Mouse (Mus musculus) right cerebral cortex, adult 2 months (tissue): ENCODE data around the gene Tmem220.
A peak's percentile ranks its signal among the peaks of the same experiment; 100 is the strongest.

Experiments used
- DNase-seq, 2 experiments: peaks; one replicate each; pipeline ENCODE4 v3.0.0; 2021 to 2022; ENCODE audit warnings: low spot score in 2 of 2

The Tmem220 gene

DNA sequence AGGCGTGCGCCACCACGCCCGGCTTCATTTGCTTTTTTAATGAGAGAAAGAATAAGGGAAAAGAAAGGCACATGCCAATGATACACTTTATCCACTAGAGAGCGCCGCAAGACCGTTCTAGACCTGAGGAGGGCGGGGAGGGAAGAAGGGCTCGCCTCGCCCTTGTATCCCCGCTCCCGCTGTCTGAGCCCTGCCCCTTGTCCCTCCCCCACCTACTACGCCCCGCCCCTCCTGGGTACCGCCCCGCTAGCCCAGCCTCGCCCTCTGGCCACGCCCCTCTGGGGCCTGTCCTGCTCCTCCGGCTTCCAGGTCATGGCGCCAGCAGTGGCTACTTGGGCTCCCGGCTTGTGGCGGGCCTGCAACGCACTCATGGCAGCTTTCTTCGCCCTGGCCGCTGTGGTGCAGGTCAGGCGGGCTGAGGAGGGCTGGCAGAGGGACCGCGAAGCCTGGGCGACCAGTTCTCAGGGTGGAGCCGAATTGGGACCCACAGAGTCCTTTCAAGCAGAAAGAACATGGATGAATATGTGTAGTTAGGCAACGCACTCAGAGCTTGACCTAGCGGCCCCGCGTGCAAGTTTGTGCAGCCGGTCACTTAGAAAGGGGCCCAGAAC lies at the start of gene Tmem220:
TSS of gene Tmem220 (plus strand) at position 288 of the 611 bp plus-strand sequence.
- peak; percentile 75 to 80 for DNase-seq

DNA sequence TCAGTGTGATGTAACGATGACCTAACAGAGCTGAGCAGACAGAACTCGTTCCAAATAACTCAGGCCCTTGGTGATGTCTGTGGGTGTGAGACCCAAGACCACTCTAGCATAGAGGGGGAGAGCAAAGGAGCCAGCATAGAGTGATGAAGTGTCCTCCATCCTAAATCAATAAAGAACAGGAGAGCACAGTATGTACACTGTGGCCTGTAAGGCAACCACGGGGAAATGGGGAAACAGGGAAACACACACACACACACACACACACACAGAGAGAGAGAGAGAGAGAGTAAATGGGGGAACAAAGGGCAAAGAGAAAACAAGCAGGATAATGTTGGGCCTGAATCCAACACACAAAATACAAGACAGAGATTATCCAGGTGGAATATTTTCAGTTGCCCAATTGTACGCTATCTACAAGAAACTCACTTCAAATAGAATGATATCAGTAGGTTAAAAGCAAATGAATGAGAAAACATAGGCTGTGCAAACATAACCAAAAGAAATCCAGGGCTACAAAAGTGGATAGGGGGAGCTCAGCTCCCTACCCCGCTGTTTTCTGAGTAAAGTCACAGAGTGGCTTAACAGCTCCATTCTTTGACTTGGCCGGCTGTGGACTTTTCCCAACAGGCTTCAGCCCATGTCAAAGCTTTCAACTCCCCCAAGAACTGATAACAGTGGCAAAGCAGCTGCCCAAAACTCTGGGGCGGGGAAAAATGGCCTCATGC lies 49.2 kb upstream of the Tmem220 start:
- no peak for DNase-seq

DNA sequence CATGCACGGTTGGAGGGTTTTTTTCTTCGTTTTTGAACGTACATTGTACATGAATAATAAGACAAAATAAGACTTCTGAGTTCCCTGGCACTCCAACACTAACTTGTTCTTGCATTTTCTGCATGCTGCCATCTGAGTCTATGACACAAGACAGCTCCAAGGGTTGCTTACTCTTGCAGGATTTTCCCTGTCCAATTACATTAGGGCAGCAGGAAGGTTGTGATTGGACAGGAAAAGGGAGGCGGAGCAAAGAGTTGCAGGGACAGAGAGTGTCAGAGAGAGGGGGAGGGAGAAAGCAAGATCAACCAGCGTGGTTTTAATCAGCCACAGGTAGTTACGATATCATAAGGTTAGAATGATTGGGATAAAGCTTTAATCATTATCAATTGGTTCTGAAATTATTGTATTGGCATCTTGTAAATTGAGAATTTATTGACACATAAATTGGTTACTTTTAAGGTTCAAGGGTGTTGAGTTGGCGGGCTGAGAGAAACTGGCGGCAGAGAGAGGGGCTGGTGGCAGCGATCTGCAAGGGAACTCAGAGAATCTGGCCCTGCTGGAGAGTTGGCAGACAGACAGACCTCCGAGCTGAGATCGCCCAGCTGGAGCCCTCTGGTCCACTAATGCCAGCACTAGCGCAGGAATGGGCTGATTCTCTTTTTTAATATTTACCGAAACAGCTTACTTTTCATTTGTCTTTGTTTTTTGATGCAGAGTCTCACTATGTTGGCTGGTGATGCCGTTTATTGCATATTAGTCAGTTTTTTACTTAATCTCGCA lies 43.4 kb upstream of the Tmem220 start:
- no peak for DNase-seq

DNA sequence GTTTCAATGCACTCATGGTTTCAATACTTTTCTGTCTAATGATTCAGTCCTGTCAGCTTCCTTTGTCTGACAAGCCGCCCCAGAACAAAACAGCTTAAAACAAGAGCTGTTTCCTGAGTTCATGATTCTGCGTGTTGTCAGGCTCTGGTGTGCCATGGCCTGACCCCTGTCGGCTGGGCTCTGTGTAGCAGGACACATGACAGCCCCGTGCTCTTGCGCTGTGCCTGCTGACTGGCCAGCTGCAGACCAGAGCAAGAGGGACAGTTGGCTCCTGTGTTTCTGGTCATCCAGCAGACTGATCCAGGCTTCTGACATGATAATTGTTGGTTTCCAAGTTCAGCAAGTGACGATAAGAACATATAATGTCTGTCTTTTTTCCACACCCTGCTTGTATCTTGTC lies 42.2 kb upstream of the Tmem220 start:
- DNase-seq: no peak

DNA sequence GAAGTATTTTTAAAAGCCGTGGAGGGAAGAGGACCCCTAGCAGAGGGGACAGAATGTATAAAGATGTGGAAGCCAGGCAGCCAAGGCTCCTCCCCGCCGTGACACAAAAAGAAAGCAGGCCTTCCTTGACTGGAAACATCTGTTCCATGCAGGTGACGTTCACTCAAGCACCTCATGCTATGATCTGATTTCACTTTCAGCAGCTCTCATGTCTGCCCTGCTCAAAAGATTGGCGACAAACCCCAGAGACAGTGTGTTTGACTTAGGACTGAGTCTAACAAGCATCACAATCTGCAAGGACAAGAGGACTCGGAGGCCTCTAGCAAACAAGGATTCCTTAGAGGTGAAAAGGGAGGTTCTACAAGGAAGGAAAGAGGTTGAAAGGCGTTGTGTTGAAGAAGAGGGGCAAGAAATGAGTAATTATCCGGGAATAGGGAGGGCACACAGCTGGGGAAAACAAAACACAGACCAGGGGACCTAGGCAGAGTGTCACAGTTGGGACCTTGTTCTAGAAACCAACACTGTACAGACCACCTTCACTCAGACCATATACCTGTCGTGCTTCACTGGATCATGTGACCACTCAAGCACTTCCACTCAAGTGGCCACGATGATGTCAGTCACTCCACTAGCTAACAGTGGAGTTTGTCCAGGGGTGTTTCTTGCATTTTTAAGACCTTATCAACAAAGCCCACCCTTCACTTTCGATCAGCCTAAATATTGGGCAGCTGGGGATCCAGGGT lies 41.4 kb upstream of the Tmem220 start:
- DNase-seq: no peak

DNA sequence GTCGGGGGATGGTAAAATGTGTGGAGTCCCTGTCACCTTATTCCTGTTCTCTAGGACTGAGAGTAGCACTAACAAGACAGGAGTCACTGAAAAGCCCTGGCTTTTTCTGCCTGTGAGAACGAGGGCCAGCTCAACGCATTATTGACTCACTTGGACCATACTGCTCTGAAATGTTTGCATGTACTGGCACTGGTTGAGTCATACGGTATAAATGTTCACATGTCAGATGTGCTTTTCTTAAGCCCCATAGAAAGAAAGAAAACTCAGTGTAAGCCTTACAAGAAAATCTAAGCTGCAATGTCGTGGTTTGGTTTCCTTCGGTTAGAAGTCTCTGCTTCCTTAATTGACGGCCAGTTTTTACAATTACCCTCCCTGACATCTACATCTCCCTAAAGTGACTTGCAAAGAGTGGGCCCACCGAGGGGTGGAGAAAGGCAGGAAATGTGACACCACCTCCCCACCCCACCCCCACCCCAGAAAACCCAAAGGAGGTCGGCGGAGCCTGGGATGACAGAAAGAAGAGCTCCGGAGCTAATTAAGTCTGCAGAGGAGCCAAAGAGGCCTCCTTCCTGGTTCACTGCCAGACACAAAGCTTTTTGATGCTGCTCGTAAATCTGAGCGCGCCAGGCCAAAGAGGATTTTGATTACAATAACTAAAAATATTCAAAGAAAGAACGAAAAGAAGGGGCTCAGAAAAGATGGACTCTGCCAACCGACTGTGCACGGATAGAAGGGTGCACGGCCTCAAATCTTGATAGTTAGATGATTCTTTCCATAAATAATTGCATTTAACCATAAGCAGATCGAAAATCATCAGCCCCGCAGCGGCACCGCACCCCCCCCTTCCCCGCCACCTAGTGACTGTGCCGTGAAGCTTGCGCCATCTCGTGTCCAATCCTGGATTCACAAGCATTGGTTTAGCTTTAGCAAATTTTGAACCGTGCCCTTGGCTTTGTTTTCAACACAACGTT lies 40.5 kb upstream of the Tmem220 start:
- peak; percentile 81 to 87 for DNase-seq

DNA sequence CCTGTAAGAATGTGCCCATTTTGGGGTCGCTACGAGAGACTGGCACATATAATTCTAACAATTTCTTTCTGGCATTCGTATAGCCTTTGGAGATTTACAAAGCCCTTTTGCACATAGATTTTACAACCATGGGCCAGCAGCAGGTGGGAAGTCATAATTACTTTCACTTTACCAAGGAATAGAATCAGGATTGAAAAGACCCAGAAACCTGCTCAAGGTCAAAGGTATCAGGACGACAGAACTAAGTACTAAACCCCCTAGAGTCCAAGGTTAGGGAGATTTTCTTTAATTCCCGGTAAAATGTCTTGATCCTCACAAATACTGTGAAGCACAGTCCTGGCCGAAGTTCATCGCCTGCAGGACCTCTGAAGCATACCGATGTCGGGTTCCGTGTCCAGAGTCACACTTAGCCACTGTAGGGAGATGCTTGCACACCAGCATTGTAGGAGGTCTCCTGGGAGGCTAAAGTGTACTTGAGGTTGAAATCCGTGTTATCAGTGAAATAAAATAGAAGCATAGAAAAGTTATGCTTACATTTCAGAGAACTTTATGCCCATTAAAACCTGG lies 39.7 kb upstream of the Tmem220 start:
- no peak for DNase-seq

DNA sequence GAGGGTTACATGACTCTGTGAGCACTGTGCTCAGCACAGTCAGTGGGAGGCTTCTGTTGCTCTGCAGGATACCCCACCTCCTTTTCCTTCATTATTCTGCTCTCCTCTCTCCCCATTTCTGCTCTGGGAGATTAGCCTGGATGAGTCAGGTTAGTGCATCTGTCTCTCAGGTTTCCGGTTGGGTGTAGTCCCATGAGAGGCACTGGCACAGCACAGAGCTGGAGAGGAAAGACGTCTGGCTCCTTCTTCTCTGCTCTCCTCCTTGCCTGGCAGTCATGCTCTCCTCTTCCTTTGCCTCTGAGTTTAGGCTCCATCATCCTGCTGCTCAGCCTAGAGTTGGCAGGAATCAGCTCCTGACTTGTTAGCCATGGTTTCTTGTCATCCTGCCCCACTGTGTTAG lies 32.8 kb upstream of the Tmem220 start:
- peak in 1 of 2 experiments; percentile 5 for DNase-seq

DNA sequence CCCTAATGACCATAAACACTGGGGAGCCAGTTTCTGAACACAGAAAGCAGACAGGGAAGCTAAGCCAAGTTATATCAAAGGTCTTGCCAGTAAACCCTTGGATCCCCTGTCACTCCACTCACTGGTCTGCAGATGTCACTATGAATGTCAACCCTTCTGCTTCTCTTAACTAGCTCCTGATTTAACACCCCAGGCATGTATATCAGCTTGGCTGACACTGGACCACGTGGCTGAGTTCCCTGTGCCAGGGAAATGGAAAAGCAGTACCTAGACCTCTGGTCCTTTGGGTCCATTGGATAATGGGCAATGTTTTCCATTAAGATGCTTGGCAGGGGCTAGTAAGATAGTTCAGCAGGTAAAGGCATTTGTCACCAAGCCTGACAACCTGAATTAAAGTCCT lies 31.3 kb upstream of the Tmem220 start:
- DNase-seq: no peak

DNA sequence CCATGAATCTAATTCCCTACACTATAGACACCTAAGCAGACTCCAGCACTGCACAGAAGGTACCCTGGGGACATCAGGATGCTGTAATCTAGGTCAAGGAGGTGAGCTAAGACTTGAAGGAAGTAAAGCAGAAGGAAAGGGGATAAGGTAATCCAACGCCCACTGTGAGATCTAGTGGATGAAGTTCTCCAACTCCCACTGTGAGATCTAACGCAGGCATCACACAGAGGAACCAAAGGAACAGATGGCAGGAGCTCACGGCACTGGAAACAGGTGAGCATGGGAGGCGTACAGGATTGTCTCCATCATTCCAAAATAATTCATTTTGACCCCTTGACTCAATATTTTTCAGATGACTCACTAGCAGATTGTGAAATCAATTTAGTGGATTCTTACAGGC lies 28.5 kb upstream of the Tmem220 start:
- no peak for DNase-seq

DNA sequence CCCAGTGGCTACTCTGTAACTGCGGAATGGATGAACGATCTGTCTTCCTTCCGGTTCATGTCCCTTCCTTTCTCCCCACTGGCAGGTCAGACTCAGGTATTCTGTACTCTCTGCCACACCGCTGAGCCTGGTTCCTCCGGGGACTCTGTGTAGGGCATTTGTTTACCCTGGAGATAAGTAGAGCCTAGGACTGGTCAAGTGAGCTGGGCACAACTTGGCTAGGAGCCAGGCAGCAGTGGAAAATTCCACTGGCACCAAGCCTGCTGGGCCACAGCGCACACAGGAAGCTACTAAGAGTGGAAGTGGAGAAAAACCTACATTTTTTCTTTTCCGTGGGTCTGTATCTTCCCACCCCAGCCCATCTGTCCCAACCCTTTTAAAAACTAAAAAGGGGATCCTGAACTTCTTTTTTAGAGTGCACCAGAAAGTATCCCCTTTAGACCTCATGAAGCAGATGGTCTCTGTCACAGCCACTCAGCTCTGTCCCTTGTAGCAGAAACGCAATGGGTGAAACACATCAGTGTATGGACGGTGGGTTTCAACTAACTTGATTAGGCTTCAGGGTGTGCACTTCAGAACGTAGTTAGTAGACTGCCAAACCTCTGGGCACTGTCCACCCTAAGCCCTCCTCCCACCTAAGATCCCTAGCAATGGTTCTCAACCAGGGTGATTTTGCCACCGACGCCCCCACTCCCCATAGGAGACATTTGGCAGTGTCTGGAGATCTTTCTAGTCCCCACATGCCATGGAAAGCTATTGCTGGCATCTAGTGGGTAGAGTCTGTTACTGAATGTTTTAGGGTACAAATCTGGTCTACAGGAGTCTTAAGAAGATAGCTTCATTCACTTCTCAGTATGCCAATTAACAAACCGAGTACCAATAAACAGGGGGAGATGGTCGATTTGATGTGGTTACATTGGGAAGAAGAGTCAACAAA lies 26.2 kb upstream of the Tmem220 start:
- peak in 1 of 2 experiments; percentile 44 for DNase-seq

DNA sequence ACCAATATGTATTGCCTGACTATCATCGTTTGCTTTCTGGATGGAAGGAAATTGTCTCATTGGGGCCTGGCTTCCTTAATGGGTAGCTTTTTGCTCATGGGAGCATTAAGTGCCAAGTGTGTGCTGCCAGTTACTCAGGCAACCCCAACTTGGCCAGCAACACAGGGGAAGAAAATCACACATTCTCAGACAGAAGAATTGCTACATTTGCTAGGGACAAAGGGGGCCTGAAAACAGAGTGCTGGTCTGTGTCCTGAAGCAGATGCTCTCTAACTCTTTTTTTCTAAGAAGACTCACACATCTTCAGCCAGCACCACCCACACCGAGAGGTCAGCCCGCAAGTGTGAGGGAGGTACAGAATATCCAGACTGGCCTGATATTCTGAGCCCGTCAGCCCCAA lies 24.3 kb upstream of the Tmem220 start:
- no peak for DNase-seq

DNA sequence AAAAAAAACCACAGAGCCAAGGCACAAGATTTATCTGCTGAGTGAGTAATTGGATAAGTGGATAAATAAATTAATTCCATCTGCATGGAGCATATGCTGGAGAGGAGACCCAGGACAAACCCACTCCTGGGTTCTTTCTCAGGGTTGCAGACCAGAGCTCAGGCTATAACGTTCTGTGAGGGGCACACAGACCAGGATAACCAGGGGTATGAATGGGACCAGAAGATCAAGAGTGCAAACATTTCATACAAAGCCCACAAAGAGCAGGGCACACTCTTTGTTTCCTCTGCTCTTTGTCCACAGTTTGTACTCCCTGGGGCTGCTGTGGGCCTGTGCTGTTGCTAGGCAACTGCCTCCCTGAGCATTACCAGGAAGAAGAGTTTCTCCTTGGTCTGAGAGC lies 23.2 kb upstream of the Tmem220 start:
- no peak for DNase-seq

DNA sequence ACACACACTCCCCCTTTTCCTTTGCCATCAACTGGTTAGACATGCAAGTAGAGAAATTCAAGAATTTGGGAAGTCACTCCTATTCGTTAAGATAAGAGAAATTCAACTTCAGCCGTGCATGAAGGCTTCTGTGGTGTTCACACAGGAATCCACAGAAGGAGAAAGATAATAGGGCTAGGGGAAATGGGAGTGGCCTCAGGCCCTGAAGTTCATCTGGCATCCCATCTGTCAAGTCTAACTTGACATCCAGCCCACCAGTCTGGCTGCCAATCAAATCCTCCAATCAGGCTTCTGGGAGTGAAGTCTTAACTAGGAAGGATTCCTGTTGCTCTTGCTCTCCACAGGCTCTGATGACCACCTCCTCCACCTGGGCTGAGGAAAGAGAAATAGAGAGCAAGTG lies 22.0 kb upstream of the Tmem220 start:
- DNase-seq: no peak

DNA sequence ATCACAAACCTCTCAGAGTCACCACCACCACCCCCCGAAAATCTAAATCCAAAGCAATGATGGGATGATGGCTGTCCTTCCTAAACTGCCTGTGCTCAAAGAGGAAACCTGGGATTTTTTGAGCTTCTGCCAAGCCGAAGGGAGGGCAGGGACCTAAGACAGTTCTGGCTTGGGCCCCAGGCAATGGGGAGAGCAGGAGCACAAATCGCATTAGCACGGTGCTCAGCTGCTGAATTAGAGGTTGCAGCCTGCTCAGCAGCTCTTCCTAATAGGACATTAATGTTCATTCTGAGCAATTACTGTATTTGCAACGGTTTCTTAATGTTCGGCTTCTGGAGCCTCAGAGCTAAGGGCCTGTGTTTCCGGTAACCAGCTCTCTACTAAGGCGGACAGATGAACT lies 17.0 kb upstream of the Tmem220 start:
- DNase-seq: no peak

DNA sequence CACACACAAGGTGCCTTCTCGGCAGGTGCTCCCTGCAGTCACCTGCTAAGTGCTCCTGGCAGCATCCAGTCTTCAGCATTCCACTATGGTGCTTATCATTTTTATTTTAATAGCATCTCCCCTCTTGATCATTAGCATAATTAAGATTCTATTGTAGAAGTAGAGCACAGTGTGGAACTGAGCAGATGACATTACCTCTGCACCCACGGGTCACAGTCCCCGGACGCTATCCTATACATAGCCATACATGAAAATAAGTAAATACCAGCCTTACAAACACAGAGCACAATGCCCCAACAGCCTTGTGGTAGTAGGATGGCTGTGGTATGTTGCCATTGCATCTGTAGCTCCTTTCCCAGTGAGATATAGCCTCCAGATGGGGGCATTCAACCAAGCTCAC lies 16.4 kb upstream of the Tmem220 start:
- DNase-seq: no peak

DNA sequence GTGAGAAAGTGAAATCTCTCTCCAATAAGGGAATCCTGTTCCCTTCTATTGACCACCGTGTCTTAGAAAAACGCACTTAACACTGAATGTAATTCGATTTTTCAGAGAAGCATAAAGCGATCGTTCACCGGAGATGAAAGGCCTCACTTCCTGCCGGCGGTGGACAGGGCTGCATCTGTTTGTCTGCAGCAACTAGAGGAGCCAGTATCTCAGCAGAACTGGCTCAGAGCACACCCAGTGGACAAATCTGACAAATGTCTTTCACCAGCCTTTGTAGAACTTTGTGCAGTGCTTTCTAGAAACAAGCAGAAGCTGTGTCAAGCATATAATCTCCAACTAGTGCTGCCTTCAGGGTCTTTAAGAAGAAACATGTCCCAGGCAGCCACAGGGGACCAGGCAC lies 14.5 kb upstream of the Tmem220 start:
- DNase-seq: no peak

DNA sequence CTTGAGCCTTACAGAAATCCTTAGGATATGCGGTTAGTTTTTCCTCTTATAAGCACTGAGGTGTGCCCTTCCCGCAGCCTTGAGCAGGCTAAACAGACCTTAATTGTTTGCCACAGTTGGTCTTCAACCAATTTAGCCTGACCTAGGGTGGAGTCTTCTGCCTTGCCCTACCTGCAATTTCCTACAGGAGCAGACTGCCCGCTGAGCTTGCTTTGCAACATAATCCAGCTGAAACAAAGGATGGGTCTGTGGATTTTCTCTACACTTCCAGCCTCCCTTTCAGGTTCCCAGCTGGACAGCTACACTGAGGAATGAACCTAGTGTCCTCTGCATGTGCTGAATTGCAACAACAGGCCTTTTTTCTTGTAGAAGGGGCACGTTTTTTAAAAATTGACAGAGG lies 13.3 kb upstream of the Tmem220 start:
- no peak for DNase-seq

DNA sequence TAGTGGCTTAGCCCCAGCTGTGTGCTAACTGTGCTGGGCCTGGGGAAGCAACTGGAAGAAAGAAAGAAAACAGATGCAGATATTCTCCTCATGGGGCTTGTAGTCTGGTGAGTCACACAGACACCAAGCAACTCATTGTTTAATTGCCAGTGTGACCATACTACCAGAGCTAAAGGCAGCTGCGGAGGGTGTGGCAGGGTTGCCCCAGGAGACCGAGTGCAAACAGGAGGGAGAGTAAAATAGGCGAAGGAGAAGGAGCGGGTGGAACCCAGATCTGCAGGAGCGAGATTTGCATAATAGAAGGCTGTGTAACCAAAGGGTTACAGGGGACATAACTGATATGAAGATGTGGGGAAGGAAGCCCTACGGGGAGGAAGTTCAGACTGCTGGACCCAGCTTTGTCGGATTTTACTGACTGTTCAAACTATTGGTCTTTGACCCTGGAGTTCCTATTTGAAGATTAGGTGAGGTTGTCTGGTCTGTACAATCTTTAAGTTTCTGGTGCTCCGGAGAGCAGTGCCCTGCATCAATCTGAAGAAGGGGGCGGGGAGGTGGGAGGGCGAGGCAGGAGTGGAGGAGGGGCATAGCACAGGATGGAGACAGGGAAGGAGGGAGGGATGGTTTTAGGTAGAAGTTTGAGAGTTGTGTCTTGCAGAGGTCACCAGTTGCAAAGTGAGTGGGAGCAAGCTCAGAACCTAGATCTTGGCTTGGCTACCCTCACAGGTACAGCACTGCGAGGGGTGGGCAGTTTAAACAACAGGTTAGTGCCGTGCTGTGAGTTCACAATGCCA lies 7.0 kb upstream of the Tmem220 start:
- no peak for DNase-seq
